Mouse (Mus musculus): Measurements from ENCODE around the gene Shld1. TPM values are rescaled to one million over a fixed set of nuclear protein-coding genes. Genes with fewer than 3 reads are reported as not detected.

Gene Shld1
- polyA plus RNA-seq, 1 experiment from 2014 or later, result 21.6 TPM

DNA sequence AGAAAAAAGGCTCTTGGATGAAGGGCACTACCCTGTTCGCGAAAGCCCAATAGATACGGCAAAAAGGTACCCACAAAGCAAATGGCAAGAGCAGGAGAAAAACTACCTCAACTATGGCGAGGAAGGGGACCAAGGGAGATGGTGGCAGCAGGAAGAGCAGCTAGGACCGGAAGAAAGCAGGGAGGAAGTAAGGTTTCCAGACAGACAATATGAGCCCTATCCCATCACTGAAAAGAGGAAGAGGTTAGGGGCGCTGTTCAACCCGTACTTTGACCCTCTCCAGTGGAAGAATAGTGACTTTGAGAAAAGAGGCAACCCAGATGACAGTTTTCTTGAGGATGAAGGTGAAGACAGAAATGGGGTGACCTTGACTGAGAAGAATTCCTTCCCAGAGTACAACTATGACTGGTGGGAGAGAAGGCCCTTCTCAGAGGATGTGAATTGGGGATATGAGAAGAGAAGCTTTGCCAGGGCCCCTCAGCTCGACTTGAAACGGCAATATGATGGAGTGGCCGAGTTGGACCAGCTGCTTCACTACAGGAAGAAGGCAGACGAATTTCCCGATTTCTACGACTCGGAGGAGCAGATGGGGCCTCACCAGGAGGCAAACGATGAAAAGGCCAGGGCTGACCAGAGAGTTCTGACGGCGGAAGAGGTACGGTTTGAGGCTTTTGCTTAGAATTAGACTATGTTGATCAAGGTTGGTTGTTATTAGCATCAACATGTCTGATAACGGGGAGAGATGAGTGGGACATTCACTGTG lies 106.9 kb downstream of the Shld1 start:
- H3K27me3 ChIP-seq (replicated peaks; ENCODE audit: control insufficient read depth, insufficient read depth, low read length), result no peaks in the 10 kb centered on the region
- H3K4me3 ChIP-seq (replicated peaks; ENCODE audit: low read length), result no peak overlapping the region
- no peak overlapping the region for H3K9ac ChIP-seq (replicated peaks; ENCODE audit: low read depth, low read length)
- H3K4me1 ChIP-seq (replicated peaks; ENCODE audit: control insufficient read depth, insufficient read depth, low read length), result no peaks in the 10 kb centered on the region
- no peaks in the 10 kb centered on the region for H3K9me3 ChIP-seq (ENCODE audit: control insufficient read depth, low read length)
- 90% methylated on average over 19 of the region's 19 CpGs for WGBS
- no peak for ATAC-seq
- no peak overlapping the region for H3K27ac ChIP-seq (ENCODE audit: low read length)
- H3K36me3 ChIP-seq (ENCODE audit: control insufficient read depth, insufficient read depth), result peaks cover 8% of the 10 kb centered on the region
- no peak overlapping the region for H3K4me2 ChIP-seq (ENCODE audit: low read length)

DNA sequence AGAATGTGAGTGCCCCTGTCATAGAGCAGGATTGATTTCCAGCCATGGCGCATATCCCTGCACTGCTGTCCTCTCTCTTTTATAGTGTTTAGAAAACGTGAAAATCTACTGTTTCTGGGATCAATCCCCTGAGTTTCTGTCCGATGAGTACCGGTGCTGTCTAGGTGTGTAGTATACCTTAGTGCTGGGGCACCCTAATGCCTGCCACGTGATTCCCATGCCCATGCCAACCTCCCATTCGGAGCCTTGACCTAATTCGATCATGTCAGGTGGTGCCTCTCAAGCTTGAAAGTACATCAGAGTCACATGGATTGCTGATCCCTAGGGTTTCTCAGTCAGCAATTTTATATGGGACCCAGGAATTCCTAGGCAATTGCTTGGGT lies 107.5 kb downstream of the Shld1 start:
- Histone ChIP-seq H3K27me3 (replicated peaks; ENCODE audit: control insufficient read depth, insufficient read depth, low read length) (no peaks in the 10 kb centered on the region), H3K36me3 (ENCODE audit: control insufficient read depth, insufficient read depth) (peaks cover 8% of the 10 kb centered on the region), H3K27ac (ENCODE audit: low read length) (no peak overlapping the region), H3K4me1 (replicated peaks; ENCODE audit: control insufficient read depth, insufficient read depth, low read length) (no peaks in the 10 kb centered on the region), H3K4me2 (ENCODE audit: low read length) (no peak overlapping the region), H3K4me3 (replicated peaks; ENCODE audit: low read length) (no peak overlapping the region), H3K9ac (replicated peaks; ENCODE audit: low read depth, low read length) (no peak overlapping the region), H3K9me3 (ENCODE audit: control insufficient read depth, low read length) (no peaks in the 10 kb centered on the region)
- 89% methylated on average over 7 of the region's 7 CpGs for WGBS
- no peak for ATAC-seq

Other genes with a start within 250 kb of the Shld1 start
- gene Gpcpd1, start 99.2 kb upstream of the Shld1 start, polyA plus RNA-seq (2015; fragmentation: Nextera tagmentation; extraction: Ambion mirVana), result 78.3 and 84.1 TPM in 2 replicates
- 40.6 and 48.8 TPM in 2 replicates for gene Chgb, start 94.3 kb downstream of the Shld1 start, polyA plus RNA-seq (2015; fragmentation: Nextera tagmentation; extraction: Ambion mirVana)
- gene Trmt6, start 129.1 kb downstream of the Shld1 start, polyA plus RNA-seq (2015; fragmentation: Nextera tagmentation; extraction: Ambion mirVana), result 28.4 TPM in 2 replicates
- gene Mcm8, start 129.2 kb downstream of the Shld1 start, polyA plus RNA-seq (2015; fragmentation: Nextera tagmentation; extraction: Ambion mirVana), result 8.8 and 9.2 TPM in 2 replicates
- gene Crls1, start 159.7 kb downstream of the Shld1 start, polyA plus RNA-seq (2015; fragmentation: Nextera tagmentation; extraction: Ambion mirVana), result 7.2 and 9.2 TPM in 2 replicates
- gene Lrrn4, start 194.0 kb downstream of the Shld1 start, polyA plus RNA-seq (2015; fragmentation: Nextera tagmentation; extraction: Ambion mirVana), result 0.22 and 0.25 TPM in 2 replicates